Mouse (Mus musculus): Measurements from ENCODE around the gene Amelx.

DNA sequence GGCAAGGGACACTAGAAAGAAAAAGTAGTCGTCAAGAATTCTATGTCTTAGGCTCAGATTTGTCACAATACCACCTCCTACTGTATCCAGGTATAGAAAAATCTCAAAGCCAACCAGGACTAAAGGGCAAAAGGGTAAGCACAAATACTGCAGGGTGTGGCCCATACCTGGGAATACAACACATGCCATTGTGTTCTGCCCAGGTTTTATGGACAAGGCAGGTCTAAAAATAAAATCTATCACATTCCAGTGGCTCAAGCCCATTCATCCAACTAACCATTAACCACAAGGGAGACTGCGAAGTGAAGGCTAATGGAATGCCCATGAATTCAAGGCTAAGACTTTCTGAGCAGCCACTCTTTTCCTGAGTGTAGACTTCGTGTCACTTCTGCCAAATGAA lies 23.0 kb upstream of the Amelx start:
- no peak for TF ChIP-seq CTCF (IDR thresholded peaks at IDR 0.05)
- no peak for TF ChIP-seq POLR2A (IDR thresholded peaks at IDR 0.05; ENCODE audit: insufficient read depth, low read depth, low read length)
